Mouse (Mus musculus) G1E (cell line): ENCODE measurements at regions not wholly inside any gene's neighbourhood (a gene's known extent, or its start where the extent isn't known, plus 50 kb on each side); places are given as distances from the start of the nearest gene placed in this dataset.

Experiments
- CTCF ChIP-seq: IDR thresholded peaks from 2 replicates; pipeline ENCODE4 v1.5.1; 2012; ENCODE audit warnings: low read depth, low read length, inconsistent platforms, mixed read lengths
- TAL1 ChIP-seq: conservative IDR thresholded peaks from 2 replicates; pipeline ENCODE4 v1.6.1; 2012; ENCODE audit warnings: low read depth, low read length, inconsistent platforms, mixed read lengths

GRCm38 (mm10) chr10:8943698-8944097, 57.8 kb upstream of the Sash1 start:
- no peak for TF ChIP-seq CTCF
- no peak for TF ChIP-seq TAL1
